Mouse (Mus musculus): ENCODE data around the gene Dnmt3b. TPM values are rescaled to one million over a fixed set of nuclear protein-coding genes. Genes with fewer than 3 reads are reported as not detected.
"Not testable (repeated sequence)": the region's sequence is repeated elsewhere in the genome, so short reads cannot be mapped to it uniquely, and the experiment has no call there.

Dnmt3b gene
- polyA plus RNA-seq, 1 experiment from 2014 or later, result 14.3 TPM

- DNase-seq (ENCODE audit: low spot score) (peak; percentile 56), ATAC-seq (replicated peaks; ENCODE audit: low FRiP score) (peak; percentile 34)
- Histone ChIP-seq H3K4me3 (ENCODE audit: low read depth, low read length) (peak overlapping the region; percentile 83), H3K4me2 (ENCODE audit: low read depth, low read length, severe bottlenecking) (peak overlapping the region; percentile 95), H3K4me1 (replicated peaks; ENCODE audit: control insufficient read depth, insufficient read depth, low read length) (peaks cover 14% of the 10 kb centered on the region; the same call in 1 of the 2 replicates), H3K36me3 (ENCODE audit: control insufficient read depth, insufficient read depth, low read length) (no peaks in the 10 kb centered on the region), H3K9ac (ENCODE audit: low read length) (peak overlapping the region; percentile 78), H3K27ac (ENCODE audit: low read depth, low read length) (no peak overlapping the region), H3K9me3 (ENCODE audit: control insufficient read depth, low read length) (no peaks in the 10 kb centered on the region), H3K27me3 (ENCODE audit: control insufficient read depth, insufficient read depth, low read length) (peaks cover 4% of the 10 kb centered on the region; the same call in 1 of the 2 replicates)
- 1% methylated on average over 28 of the region's 28 CpGs for WGBS
These were observed 901 bp downstream of the Dnmt3b start for GRCm38 (mm10) chr2:153650014-153650687.

GRCm38 (mm10) chr2:153651681-153652080 lies 2.4 kb downstream of the Dnmt3b start:
- Histone ChIP-seq H3K9ac (ENCODE audit: low read length) (no peak overlapping the region; the same call in 1 of the 2 replicates), H3K4me3 (ENCODE audit: low read depth, low read length) (no peak overlapping the region), H3K9me3 (ENCODE audit: control insufficient read depth, low read length) (no peaks in the 10 kb centered on the region), H3K4me1 (replicated peaks; ENCODE audit: control insufficient read depth, insufficient read depth, low read length) (peaks cover 14% of the 10 kb centered on the region; the same call in 1 of the 2 replicates), H3K27me3 (ENCODE audit: control insufficient read depth, insufficient read depth, low read length) (peaks cover 4% of the 10 kb centered on the region; the same call in 1 of the 2 replicates), H3K27ac (ENCODE audit: low read depth, low read length) (no peak overlapping the region), H3K36me3 (ENCODE audit: control insufficient read depth, insufficient read depth, low read length) (no peaks in the 10 kb centered on the region), H3K4me2 (ENCODE audit: low read depth, low read length, severe bottlenecking) (no peak overlapping the region)
- no peak for ATAC-seq (replicated peaks; ENCODE audit: low FRiP score)
- WGBS, result 35% methylated on average over 3 of the region's 3 CpGs
- no peak for DNase-seq (ENCODE audit: low spot score)

GRCm38 (mm10) chr2:153657659-153658058 lies 8.4 kb downstream of the Dnmt3b start:
- H3K27me3 ChIP-seq (ENCODE audit: control insufficient read depth, insufficient read depth, low read length); H3K27ac ChIP-seq (ENCODE audit: low read depth, low read length); H3K9me3 ChIP-seq (ENCODE audit: control insufficient read depth, low read length); DNase-seq (ENCODE audit: low spot score); ATAC-seq (replicated peaks; ENCODE audit: low FRiP score); H3K36me3 ChIP-seq (ENCODE audit: control insufficient read depth, insufficient read depth, low read length); H3K4me1 ChIP-seq (replicated peaks; ENCODE audit: control insufficient read depth, insufficient read depth, low read length); H3K9ac ChIP-seq (ENCODE audit: low read length); H3K4me2 ChIP-seq (ENCODE audit: low read depth, low read length, severe bottlenecking); H3K4me3 ChIP-seq (ENCODE audit: low read depth, low read length): not testable (repeated sequence)
- 81% methylated on average over 6 of the region's 8 CpGs for WGBS

DNA sequence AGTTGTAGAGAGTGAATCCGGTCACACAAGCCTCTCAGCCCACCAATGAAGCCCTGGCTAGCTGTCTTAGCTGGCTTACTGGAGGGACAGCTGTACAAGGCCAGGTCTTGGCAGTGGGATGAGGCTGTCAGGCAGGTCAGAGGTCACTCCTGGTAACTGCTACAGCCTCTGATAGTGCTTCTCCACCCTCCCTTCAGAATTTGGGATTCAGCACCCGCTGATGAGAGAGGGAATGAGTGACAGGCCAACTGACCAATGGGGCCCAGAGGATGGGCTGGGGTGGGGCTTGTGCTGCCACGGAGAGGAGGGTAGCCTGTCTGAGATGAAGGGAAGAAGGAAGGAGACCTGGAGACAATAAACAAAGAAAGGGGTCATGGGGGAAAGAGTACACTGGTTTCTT lies 11.4 kb downstream of the Dnmt3b start:
- WGBS, result 52% methylated on average over 3 of the region's 3 CpGs
- Histone ChIP-seq H3K4me3 (ENCODE audit: low read depth, low read length) (no peak overlapping the region), H3K36me3 (ENCODE audit: control insufficient read depth, insufficient read depth, low read length) (no peaks in the 10 kb centered on the region), H3K27ac (ENCODE audit: low read depth, low read length) (no peak overlapping the region), H3K9me3 (ENCODE audit: control insufficient read depth, low read length) (no peaks in the 10 kb centered on the region), H3K4me1 (replicated peaks; ENCODE audit: control insufficient read depth, insufficient read depth, low read length) (no peaks in the 10 kb centered on the region), H3K4me2 (ENCODE audit: low read depth, low read length, severe bottlenecking) (no peak overlapping the region), H3K27me3 (ENCODE audit: control insufficient read depth, insufficient read depth, low read length) (no peaks in the 10 kb centered on the region), H3K9ac (ENCODE audit: low read length) (no peak overlapping the region)
- no peak for ATAC-seq (replicated peaks; ENCODE audit: low FRiP score)
- DNase-seq (ENCODE audit: low spot score), result no peak

DNA sequence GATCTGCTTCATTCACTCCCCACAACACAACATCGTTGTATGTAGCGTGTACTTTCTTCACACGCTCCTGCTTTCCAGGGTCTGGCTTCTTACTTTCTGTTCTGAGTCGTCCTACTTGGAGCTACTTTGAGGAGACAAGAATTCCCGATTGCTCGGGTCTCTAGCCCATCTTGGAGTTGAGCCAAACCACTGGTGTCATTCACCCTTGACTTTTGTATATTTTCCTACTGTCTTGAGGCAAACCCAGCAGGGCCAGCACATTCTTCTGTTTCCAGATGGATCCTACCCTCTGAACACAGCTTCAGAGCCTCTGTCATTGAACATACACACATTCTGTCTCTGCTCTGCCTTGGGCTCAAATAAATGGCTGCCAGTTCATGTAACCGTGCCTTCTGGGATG lies 16.2 kb downstream of the Dnmt3b start:
- Histone ChIP-seq H3K36me3 (ENCODE audit: control insufficient read depth, insufficient read depth, low read length) (no peaks in the 10 kb centered on the region; the same call in 1 of the 2 replicates), H3K4me1 (replicated peaks; ENCODE audit: control insufficient read depth, insufficient read depth, low read length) (no peaks in the 10 kb centered on the region), H3K27ac (ENCODE audit: low read depth, low read length) (no peak overlapping the region), H3K4me3 (ENCODE audit: low read depth, low read length) (no peak overlapping the region), H3K4me2 (ENCODE audit: low read depth, low read length, severe bottlenecking) (no peak overlapping the region), H3K27me3 (ENCODE audit: control insufficient read depth, insufficient read depth, low read length) (no peaks in the 10 kb centered on the region), H3K9me3 (ENCODE audit: control insufficient read depth, low read length) (no peaks in the 10 kb centered on the region), H3K9ac (ENCODE audit: low read length) (no peak overlapping the region)
- no peak for ATAC-seq (replicated peaks; ENCODE audit: low FRiP score)
- no peak for DNase-seq (ENCODE audit: low spot score)
- WGBS, result 94% methylated on average over 7 of the region's 7 CpGs

DNA sequence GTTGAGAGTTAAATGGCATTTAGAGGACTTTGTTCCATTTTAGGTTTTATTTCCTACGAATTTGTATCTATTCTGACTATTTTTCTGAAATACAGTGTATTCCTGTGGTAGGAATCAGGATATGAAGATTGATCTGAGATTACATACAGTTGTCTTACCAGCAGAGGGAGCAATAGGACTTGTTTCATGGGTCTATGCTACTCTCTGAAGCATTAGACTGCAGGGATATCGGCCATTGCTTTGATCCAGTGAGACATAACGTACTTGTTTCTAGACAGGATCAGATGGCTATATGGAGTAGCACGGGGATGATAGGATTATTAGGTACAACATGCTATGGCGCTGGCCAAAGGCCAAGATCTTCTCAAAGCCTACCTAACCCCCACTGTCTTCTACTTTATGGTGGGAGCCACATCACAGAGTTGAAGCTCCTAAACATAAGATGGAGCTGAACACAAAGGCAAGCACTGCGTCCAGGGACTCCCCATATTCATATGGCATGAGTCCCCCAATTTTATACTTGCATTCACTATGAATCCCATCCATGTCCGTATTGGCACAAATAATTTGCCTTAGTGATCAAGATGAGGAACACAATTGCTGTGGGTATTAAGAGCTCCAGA lies 19.6 kb downstream of the Dnmt3b start:
- WGBS, result 74% methylated on average over 7 of the region's 7 CpGs
- no peaks in the 10 kb centered on the region for H3K27me3 ChIP-seq (ENCODE audit: control insufficient read depth, insufficient read depth, low read length)
- ATAC-seq (replicated peaks; ENCODE audit: low FRiP score) (no peak), DNase-seq (ENCODE audit: low spot score) (no peak)
- no peak overlapping the region for H3K27ac ChIP-seq (ENCODE audit: low read depth, low read length)
- no peak overlapping the region for H3K9ac ChIP-seq (ENCODE audit: low read length)
- no peaks in the 10 kb centered on the region for H3K9me3 ChIP-seq (ENCODE audit: control insufficient read depth, low read length)
- no peaks in the 10 kb centered on the region for H3K4me1 ChIP-seq (replicated peaks; ENCODE audit: control insufficient read depth, insufficient read depth, low read length)
- H3K4me3 ChIP-seq (ENCODE audit: low read depth, low read length), result no peak overlapping the region
- no peak overlapping the region for H3K4me2 ChIP-seq (ENCODE audit: low read depth, low read length, severe bottlenecking)
- no peaks in the 10 kb centered on the region; the same call in 1 of the 2 replicates for H3K36me3 ChIP-seq (ENCODE audit: control insufficient read depth, insufficient read depth, low read length)

DNA sequence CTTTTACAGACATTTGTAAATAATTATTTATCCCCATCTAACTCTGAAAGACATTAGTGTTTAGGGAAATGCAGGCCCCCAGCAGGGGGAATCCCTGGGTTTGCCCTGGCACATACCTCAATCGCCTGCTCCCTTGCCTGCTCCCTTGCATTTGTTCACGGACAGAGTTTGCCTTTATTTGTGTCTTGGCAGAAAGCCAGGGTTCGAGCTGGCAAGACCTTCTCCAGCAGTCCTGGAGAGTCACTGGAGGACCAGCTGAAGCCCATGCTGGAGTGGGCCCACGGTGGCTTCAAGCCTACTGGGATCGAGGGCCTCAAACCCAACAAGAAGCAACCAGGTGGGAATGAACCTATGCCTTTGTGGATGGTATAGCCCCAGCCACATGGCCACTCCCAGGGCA lies 20.9 kb downstream of the Dnmt3b start:
- DNase-seq (ENCODE audit: low spot score), result no peak
- Histone ChIP-seq H3K4me1 (replicated peaks; ENCODE audit: control insufficient read depth, insufficient read depth, low read length) (no peaks in the 10 kb centered on the region), H3K4me2 (ENCODE audit: low read depth, low read length, severe bottlenecking) (no peak overlapping the region), H3K36me3 (ENCODE audit: control insufficient read depth, insufficient read depth, low read length) (no peaks in the 10 kb centered on the region; the same call in 1 of the 2 replicates), H3K4me3 (ENCODE audit: low read depth, low read length) (no peak overlapping the region), H3K9me3 (ENCODE audit: control insufficient read depth, low read length) (no peaks in the 10 kb centered on the region), H3K27ac (ENCODE audit: low read depth, low read length) (no peak overlapping the region), H3K9ac (ENCODE audit: low read length) (no peak overlapping the region), H3K27me3 (ENCODE audit: control insufficient read depth, insufficient read depth, low read length) (no peaks in the 10 kb centered on the region)
- ATAC-seq (replicated peaks; ENCODE audit: low FRiP score), result no peak
- 85% methylated on average over 5 of the region's 5 CpGs for WGBS

DNA sequence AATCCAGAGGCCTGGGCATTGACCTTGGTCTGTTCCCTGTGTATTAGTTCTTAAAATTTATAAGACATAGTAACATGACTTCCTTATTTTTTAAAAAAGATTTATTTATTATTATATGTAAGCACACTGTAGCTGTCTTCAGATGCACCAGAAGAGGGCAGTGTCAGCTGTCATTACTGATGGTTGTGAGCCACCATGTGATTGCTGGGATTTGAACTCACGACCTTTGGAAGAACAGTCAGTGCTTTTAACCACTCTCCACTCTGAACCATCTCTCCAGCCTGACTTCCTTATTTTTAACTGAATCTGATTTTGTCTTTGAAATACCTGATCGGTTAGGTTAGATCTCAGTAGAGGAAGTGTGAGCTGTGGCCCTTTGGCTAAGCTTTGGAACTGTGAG lies 23.4 kb downstream of the Dnmt3b start:
- DNase-seq (ENCODE audit: low spot score) (no peak), ATAC-seq (replicated peaks; ENCODE audit: low FRiP score) (no peak)
- Histone ChIP-seq H3K9me3 (ENCODE audit: control insufficient read depth, low read length) (no peaks in the 10 kb centered on the region), H3K27ac (ENCODE audit: low read depth, low read length) (no peak overlapping the region), H3K4me3 (ENCODE audit: low read depth, low read length) (no peak overlapping the region), H3K9ac (ENCODE audit: low read length) (no peak overlapping the region), H3K27me3 (ENCODE audit: control insufficient read depth, insufficient read depth, low read length) (no peaks in the 10 kb centered on the region), H3K4me2 (ENCODE audit: low read depth, low read length, severe bottlenecking) (no peak overlapping the region), H3K4me1 (replicated peaks; ENCODE audit: control insufficient read depth, insufficient read depth, low read length) (no peaks in the 10 kb centered on the region), H3K36me3 (ENCODE audit: control insufficient read depth, insufficient read depth, low read length) (no peaks in the 10 kb centered on the region; the same call in 1 of the 2 replicates)
- WGBS, result 79% methylated on average over 2 of the region's 2 CpGs

DNA sequence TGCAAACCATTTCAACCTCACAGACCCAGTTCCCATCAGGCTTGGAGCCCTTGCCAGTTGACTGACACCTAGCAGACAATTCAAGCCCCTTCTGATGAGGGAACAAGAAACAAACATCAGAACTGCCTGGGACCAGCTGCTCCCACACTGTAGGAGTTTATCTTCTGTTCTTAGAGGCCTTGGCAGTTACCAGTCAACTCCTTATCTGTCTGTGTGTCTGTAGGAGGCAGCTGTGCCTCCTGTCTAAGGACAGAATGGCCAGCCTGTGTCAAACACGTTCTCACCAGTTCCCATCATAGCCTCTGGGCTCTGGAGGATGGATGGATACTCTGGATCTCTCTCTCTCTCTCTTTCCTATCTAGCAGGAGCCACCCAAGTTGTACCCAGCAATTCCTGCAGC lies 26.1 kb downstream of the Dnmt3b start:
- not testable (repeated sequence) for H3K27me3 ChIP-seq (ENCODE audit: control insufficient read depth, insufficient read depth, low read length); DNase-seq (ENCODE audit: low spot score); H3K27ac ChIP-seq (ENCODE audit: low read depth, low read length); H3K4me2 ChIP-seq (ENCODE audit: low read depth, low read length, severe bottlenecking); H3K9ac ChIP-seq (ENCODE audit: low read length); ATAC-seq (replicated peaks; ENCODE audit: low FRiP score); H3K9me3 ChIP-seq (ENCODE audit: control insufficient read depth, low read length); H3K36me3 ChIP-seq (ENCODE audit: control insufficient read depth, insufficient read depth, low read length); H3K4me1 ChIP-seq (replicated peaks; ENCODE audit: control insufficient read depth, insufficient read depth, low read length); H3K4me3 ChIP-seq (ENCODE audit: low read depth, low read length)
- 75% methylated on average over 1 of the region's 1 CpGs for WGBS
